Mouse (Mus musculus): ENCODE measurements around the gene Gm45233. TPM values are rescaled to one million over a fixed set of nuclear protein-coding genes. Genes with fewer than 3 reads are reported as not detected.

Gene Gm45233
- total and polyA plus RNA-seq, 3 experiments, result 0.73 to 4.7 (median 0.82) TPM

DNA sequence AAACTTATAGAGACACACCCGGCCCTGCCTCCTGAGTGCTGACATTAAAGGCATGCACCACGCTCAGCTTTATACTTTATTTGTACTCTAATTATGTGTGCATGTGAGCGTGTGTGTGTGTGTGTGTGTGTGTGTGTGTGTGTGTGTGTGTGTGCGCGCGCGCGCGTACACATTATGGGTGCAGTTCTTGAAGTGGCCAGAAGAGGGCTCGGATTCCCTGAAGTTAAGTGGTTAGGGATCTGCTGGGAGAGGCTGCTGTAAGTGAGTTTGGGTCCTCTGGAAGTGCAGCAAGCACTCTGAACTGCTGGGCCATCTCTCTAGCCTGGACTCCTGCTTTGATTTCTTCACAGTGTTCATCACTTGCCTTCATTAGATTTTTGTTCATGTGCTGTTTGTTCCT is 26.6 kb upstream of the Gm45233 start:
- H3K27me3 ChIP-seq (ENCODE audit: control insufficient read depth, insufficient read depth, low read length), result no peaks in the 10 kb centered on the region
- no peak overlapping the region for H3K27ac ChIP-seq
- no peak overlapping the region for H3K4me3 ChIP-seq
- 88% methylated on average over 10 of the region's 10 CpGs for WGBS
- H3K36me3 ChIP-seq (ENCODE audit: control insufficient read depth, insufficient read depth, low read length), result no peaks in the 10 kb centered on the region
- H3K9ac ChIP-seq (ENCODE audit: low read depth, low read length), result no peak overlapping the region
- H3K4me1 ChIP-seq (ENCODE audit: control insufficient read depth, insufficient read depth, low read length), result no peaks in the 10 kb centered on the region
- intact Hi-C loops (cut with DNase I), result no loop called here
- H3K79me2 ChIP-seq (replicated peaks; ENCODE audit: control insufficient read depth, insufficient read depth, low read length), result no peaks in the 10 kb centered on the region
- DNase-seq, result no peak
- TF ChIP-seq EP300 (IDR thresholded peaks at IDR 0.05; ENCODE audit: insufficient read depth, low read depth, low read length), result no peak
- no peak for TF ChIP-seq POLR2A (IDR thresholded peaks at IDR 0.05; ENCODE audit: insufficient read depth, low read depth, low read length)
- TF ChIP-seq CTCF (IDR thresholded peaks at IDR 0.05), result no peak

DNA sequence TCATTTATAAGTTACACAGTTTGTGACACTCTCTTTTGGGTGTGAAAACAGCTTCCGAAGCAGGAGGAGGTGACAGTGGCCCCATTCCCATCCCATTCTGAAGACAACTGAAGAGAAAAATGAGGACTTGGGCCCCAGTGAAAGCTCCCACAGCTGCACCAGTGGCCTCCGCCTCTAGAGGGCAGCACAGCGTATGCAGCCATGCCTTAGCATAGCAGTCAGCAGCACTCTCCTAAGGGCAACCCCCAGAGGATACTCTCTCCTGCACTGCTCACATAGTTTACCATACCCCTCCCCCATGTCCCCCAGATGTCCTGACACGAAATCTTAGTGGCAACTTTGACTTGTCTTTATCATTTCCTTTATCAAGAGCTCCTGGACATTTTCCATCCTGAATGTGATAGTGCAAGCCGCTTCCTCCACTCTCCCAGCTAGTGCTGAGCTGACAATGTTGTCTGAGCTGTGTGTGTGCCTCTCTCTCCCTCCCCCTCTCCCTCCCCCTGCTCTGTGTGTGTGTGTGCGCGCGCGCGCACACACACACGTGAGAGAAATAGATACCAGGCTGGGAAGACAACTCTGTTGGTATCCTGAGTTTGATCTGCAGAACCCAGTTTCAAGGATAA is 20.8 kb upstream of the Gm45233 start:
- Histone ChIP-seq H3K36me3 (ENCODE audit: control insufficient read depth, insufficient read depth, low read length) (no peaks in the 10 kb centered on the region), H3K27ac (no peak overlapping the region), H3K4me1 (ENCODE audit: control insufficient read depth, insufficient read depth, low read length) (no peaks in the 10 kb centered on the region), H3K9ac (ENCODE audit: low read depth, low read length) (no peak overlapping the region), H3K79me2 (replicated peaks; ENCODE audit: control insufficient read depth, insufficient read depth, low read length) (no peaks in the 10 kb centered on the region), H3K27me3 (ENCODE audit: control insufficient read depth, insufficient read depth, low read length) (no peaks in the 10 kb centered on the region), H3K4me3 (no peak overlapping the region)
- 6% methylated on average over 11 of the region's 11 CpGs for WGBS
- TF ChIP-seq CTCF (IDR thresholded peaks at IDR 0.05) (no peak; the same call in 1 of the 2 replicates), EP300 (IDR thresholded peaks at IDR 0.05; ENCODE audit: insufficient read depth, low read depth, low read length) (peak; percentile 68; the same call in 1 of the 2 replicates), POLR2A (IDR thresholded peaks at IDR 0.05; ENCODE audit: insufficient read depth, low read depth, low read length) (no peak)
- intact Hi-C loops (cut with DNase I), result loop anchor here (1.0 kb wide), 2 partner anchors 43 to 472 kb away; no protein-coding TSS in a partner anchor
- peak; percentile 80 to 89 for DNase-seq

DNA sequence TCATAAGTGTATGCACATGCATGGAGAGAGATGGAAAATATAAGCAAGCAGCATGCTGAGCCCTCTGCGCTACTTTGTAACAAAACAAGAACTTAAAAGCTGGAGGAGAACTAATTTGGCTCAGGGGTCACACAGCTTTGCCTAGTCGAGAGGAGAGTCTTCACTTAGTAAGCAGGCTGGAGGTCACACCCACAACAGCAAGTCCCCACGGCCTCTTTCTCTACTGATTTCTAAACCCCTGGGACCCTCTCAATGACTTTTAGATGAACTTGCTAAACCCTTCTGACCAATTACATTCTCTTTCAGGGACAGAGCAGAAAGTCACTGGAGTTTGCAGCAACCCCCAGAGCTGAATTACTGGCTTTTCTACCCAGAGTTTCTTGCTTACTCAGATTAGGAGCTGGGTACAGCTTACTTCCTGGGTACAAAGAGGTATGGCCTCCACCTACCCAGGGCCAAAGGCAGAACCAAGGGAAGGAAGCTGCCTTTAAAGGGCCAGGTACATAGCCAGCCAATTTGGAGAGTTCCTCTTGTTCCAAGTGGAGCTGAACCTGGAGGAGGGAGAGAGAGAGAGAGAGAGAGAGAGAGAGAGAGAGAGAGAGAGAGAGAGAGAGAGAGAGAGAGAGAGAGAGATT is 19.8 kb upstream of the Gm45233 start:
- H3K9ac ChIP-seq (ENCODE audit: low read depth, low read length), result no peak overlapping the region
- TF ChIP-seq EP300 (IDR thresholded peaks at IDR 0.05; ENCODE audit: insufficient read depth, low read depth, low read length) (no peak), CTCF (IDR thresholded peaks at IDR 0.05) (no peak), POLR2A (IDR thresholded peaks at IDR 0.05; ENCODE audit: insufficient read depth, low read depth, low read length) (no peak)
- no peaks in the 10 kb centered on the region for H3K36me3 ChIP-seq (ENCODE audit: control insufficient read depth, insufficient read depth, low read length)
- WGBS, result 62% methylated on average over 3 of the region's 3 CpGs
- H3K4me3 ChIP-seq, result no peak overlapping the region
- no peak overlapping the region for H3K27ac ChIP-seq
- H3K27me3 ChIP-seq (ENCODE audit: control insufficient read depth, insufficient read depth, low read length), result no peaks in the 10 kb centered on the region
- no peak for DNase-seq
- no peaks in the 10 kb centered on the region for H3K79me2 ChIP-seq (replicated peaks; ENCODE audit: control insufficient read depth, insufficient read depth, low read length)
- H3K4me1 ChIP-seq (ENCODE audit: control insufficient read depth, insufficient read depth, low read length), result no peaks in the 10 kb centered on the region
- intact Hi-C loops (cut with DNase I), result loop anchor here (1.0 kb wide), 2 partner anchors 42 to 471 kb away; no protein-coding TSS in a partner anchor

DNA sequence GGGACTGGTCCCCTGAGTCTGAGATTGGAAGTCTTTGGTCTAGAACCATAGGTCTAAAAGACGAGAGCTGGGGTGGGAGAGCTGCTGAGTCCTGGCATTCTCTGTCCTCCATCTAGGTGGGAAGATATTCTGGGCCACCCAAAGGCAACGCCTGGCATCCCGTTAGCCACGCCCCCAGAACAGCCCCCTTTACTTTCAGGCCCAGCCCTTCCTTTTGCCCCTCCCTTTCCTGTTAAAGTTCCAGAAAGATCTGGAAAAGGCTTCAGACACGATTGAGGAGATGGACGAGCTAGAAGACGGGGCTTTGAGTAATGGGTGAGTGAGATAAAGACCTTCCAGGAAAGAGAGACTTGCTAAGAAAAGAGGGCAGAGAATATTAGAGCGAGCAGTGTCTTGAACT is 16.5 kb upstream of the Gm45233 start, which contains the start of gene Lim2:
TSS of gene Lim2 (plus strand) at position 265 of the 400 bp plus-strand sequence.
- H3K27me3 ChIP-seq (ENCODE audit: control insufficient read depth, insufficient read depth, low read length), result no peaks in the 10 kb centered on the region
- H3K4me3 ChIP-seq, result no peak within 1 kb of the TSS
- intact Hi-C loops (cut with DNase I), result no loop called here
- H3K4me1 ChIP-seq (ENCODE audit: control insufficient read depth, insufficient read depth, low read length), result no peaks in the 10 kb centered on the region
- H3K36me3 ChIP-seq (ENCODE audit: control insufficient read depth, insufficient read depth, low read length), result no peaks in the 10 kb centered on the region
- no peak for DNase-seq
- WGBS, result 69% methylated on average over 8 of the region's 8 CpGs
- no peak within 1 kb of the TSS for H3K9ac ChIP-seq (ENCODE audit: low read depth, low read length)
- no peaks in the 10 kb centered on the region for H3K79me2 ChIP-seq (replicated peaks; ENCODE audit: control insufficient read depth, insufficient read depth, low read length)
- no peak for TF ChIP-seq POLR2A (IDR thresholded peaks at IDR 0.05; ENCODE audit: insufficient read depth, low read depth, low read length)
- no peak for TF ChIP-seq CTCF (IDR thresholded peaks at IDR 0.05)
- TF ChIP-seq EP300 (IDR thresholded peaks at IDR 0.05; ENCODE audit: insufficient read depth, low read depth, low read length), result no peak
- H3K27ac ChIP-seq, result no peak within 1 kb of the TSS

DNA sequence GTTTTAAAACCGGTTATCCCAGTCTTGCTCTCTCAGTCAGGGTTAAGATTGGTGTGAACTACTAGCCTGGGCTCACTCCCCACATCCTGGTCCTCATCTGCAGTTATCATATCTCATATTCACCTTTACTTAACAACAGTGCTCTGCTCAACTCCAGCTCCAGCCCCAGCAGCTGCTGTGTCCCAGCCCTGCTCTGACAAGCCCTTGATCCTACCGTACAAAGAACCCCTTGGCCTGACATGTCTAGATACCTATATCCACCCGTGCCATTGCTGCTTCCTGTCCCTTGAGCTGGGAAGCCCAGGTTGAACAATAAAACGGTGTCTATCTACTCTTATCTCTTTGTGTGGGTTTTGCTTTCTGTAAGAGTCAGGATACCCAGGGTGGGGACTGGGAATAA is 14.4 kb upstream of the Gm45233 start:
- 44% methylated on average over 4 of the region's 4 CpGs for WGBS
- TF ChIP-seq POLR2A (IDR thresholded peaks at IDR 0.05; ENCODE audit: insufficient read depth, low read depth, low read length) (no peak), EP300 (IDR thresholded peaks at IDR 0.05; ENCODE audit: insufficient read depth, low read depth, low read length) (no peak)
- intact Hi-C loops (cut with DNase I), result no loop called here
- H3K4me1 ChIP-seq (ENCODE audit: control insufficient read depth, insufficient read depth, low read length), result no peaks in the 10 kb centered on the region
- H3K4me3 ChIP-seq, result no peak overlapping the region
- no peak for DNase-seq
- H3K9ac ChIP-seq (ENCODE audit: low read depth, low read length), result no peak overlapping the region
- no peaks in the 10 kb centered on the region for H3K36me3 ChIP-seq (ENCODE audit: control insufficient read depth, insufficient read depth, low read length)
- no peak overlapping the region for H3K27ac ChIP-seq
- H3K79me2 ChIP-seq (replicated peaks; ENCODE audit: control insufficient read depth, insufficient read depth, low read length), result no peaks in the 10 kb centered on the region
- H3K27me3 ChIP-seq (ENCODE audit: control insufficient read depth, insufficient read depth, low read length), result no peaks in the 10 kb centered on the region

DNA sequence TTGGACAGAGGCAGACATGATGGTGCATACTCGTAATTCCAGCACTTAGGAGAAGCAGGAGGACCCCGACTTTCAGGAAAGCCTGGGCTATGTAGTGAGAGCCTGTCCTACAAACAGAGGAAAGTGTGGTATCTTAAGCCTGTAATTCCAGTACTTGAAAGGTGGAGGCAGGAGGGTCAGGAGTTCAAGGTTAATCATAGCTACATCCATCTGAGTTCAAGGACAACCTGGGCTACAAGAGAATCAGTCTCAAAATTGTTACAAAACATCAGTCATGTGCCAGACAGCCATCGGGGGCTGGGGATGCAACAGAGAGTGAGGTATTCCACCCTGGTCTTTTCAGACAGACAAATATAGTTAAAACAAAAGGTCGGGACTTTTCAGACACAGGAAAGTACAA is 11.0 kb upstream of the Gm45233 start:
- no peak for DNase-seq
- H3K4me1 ChIP-seq (ENCODE audit: control insufficient read depth, insufficient read depth, low read length), result no peaks in the 10 kb centered on the region
- WGBS, result 54% methylated on average over 4 of the region's 4 CpGs
- H3K79me2 ChIP-seq (replicated peaks; ENCODE audit: control insufficient read depth, insufficient read depth, low read length), result no peaks in the 10 kb centered on the region
- H3K9ac ChIP-seq (ENCODE audit: low read depth, low read length), result no peak overlapping the region
- no peak overlapping the region for H3K27ac ChIP-seq
- H3K36me3 ChIP-seq (ENCODE audit: control insufficient read depth, insufficient read depth, low read length), result no peaks in the 10 kb centered on the region
- H3K27me3 ChIP-seq (ENCODE audit: control insufficient read depth, insufficient read depth, low read length), result no peaks in the 10 kb centered on the region
- intact Hi-C loops (cut with DNase I), result no loop called here
- TF ChIP-seq EP300 (IDR thresholded peaks at IDR 0.05; ENCODE audit: insufficient read depth, low read depth, low read length), result no peak
- TF ChIP-seq CTCF (IDR thresholded peaks at IDR 0.05), result no peak
- no peak for TF ChIP-seq POLR2A (IDR thresholded peaks at IDR 0.05; ENCODE audit: insufficient read depth, low read depth, low read length)
- H3K4me3 ChIP-seq, result no peak overlapping the region

Measured in heart, adult 2 months (tissue).